Mouse (Mus musculus): ENCODE measurements around the gene Olfr201. TPM values are rescaled to one million over a fixed set of nuclear protein-coding genes. Genes with fewer than 3 reads are reported as not detected.

Olfr201 gene
- polyA plus RNA-seq (2015; fragmentation: Illumina TruSeq; extraction: RNeasy Lipid Tissue Mini Kit (QIAGEN cat#74804); ENCODE audit: low read depth, low replicate concordance), result not detected

DNA sequence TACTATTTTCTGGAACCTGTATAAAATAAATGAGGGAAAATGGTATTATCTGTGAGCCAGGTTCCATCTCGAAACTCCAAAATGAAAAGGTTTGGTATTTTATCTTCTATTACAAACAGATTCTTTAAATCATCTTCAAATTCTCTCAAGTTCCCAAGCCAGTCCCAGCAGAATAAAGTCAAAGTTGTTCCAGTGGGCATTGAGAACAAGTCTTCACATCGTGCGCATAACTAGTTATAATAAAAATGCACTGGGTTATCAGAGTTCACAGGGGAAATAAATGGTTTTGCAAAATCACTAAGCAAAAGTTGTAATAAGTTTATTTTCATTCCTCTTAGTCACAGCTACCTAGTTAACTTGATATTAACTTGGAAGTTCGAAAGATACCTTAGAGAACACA is at the start of gene Olfr201:
TSS of gene Olfr201 (minus strand) at position 101 of the 400 bp plus-strand sequence.

DNA sequence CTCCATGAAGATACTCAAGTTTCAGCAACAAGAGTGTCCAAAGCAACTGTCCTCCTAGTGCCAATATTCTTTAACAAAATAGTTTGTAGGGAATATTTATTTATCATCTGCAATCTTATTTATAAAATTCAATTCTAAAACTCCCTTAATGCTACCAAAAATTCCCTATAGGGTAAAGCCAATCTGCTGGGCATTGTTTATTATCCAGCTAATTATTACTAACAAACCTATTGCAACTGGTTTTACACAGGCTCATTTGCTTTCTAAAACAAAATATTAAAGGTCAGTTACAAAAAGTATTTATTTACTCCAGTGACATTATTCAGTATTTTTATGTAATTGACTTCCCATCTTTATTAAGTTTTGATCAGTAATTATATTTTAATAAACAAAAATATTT is 45.7 kb upstream of the Olfr201 start, which contains the start of gene Olfr204:
TSS of gene Olfr204 (minus strand) at position 101 of the 400 bp plus-strand sequence.

DNA sequence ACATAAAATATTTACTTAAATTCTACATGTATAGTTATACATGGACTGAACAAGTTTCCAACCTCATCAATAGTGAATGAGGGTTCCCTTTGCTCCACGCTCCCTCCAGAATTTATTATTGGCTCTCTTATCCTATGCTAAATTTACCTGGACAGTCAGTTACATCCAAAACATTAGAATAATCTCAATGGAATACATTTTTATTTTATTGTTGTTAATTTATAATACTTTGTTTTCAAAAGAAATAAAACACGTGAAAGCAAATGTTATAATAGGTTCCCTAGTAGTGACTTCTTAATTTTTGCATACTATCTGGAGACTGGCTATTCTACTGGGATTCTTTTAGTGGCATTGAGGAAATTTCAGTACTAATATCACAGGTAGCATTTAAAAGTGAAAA is 26.1 kb upstream of the Olfr201 start, which contains the start of gene Olfr203:
TSS of gene Olfr203 (plus strand) at position 301 of the 400 bp plus-strand sequence.

DNA sequence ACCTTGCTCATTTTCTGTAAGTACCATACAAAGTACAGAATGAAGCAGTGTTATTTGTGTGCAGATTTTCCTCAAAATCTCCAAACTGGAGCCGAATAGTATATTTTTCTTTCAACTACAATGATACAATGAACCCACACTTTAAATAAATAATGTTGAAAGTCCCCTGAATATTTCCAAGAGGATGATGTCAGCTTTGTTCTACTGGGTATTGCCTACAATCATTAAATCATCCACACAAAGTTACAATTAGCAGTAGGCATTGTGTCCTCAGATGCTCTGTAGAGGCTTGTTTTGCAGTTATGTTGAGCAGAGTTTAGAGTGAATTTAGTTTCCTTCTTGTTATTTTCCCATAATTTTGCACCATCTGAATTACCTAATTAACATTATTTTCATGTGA is 14.3 kb upstream of the Olfr201 start, which contains the start of gene Olfr202:
TSS of gene Olfr202 (minus strand) at position 101 of the 400 bp plus-strand sequence.

DNA sequence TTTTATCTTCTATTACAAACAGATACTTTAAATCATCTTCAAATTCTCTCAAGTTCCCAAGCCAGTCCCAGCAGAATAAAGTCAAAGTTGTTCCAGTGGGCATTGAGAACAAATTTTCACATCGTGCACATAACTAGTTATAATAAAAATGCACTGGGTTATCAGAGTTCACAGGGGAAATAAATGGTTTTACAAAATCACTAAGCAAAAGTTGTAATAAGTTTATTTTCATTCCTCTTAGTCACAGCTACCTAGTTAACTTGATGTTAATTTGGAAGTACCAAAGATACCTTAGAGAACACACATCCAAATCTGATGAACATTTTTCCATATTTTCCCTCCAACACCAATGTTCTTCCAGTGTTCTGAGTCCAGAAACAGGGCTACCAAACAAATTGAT is 52.8 kb downstream of the Olfr201 start, which contains the start of gene Olfr199:
TSS of gene Olfr199 (minus strand) at position 101 of the 400 bp plus-strand sequence.

Other genes starting within 250 kb of the Olfr201 start
- gene Olfr186, start 242.3 kb downstream of the Olfr201 start, polyA plus RNA-seq (2015; fragmentation: Illumina TruSeq; extraction: RNeasy Lipid Tissue Mini Kit (QIAGEN cat#74804); ENCODE audit: low read depth, low replicate concordance), result not detected
- not detected for gene Olfr187, start 232.9 kb downstream of the Olfr201 start, polyA plus RNA-seq (2015; fragmentation: Illumina TruSeq; extraction: RNeasy Lipid Tissue Mini Kit (QIAGEN cat#74804); ENCODE audit: low read depth, low replicate concordance)
- gene Olfr190, start 194.6 kb downstream of the Olfr201 start, polyA plus RNA-seq (2015; fragmentation: Illumina TruSeq; extraction: RNeasy Lipid Tissue Mini Kit (QIAGEN cat#74804); ENCODE audit: low read depth, low replicate concordance), result not detected
- gene Olfr191, start 182.8 kb downstream of the Olfr201 start, polyA plus RNA-seq (2015; fragmentation: Illumina TruSeq; extraction: RNeasy Lipid Tissue Mini Kit (QIAGEN cat#74804); ENCODE audit: low read depth, low replicate concordance), result not detected
- gene Olfr193, start 160.8 kb downstream of the Olfr201 start, polyA plus RNA-seq (2015; fragmentation: Illumina TruSeq; extraction: RNeasy Lipid Tissue Mini Kit (QIAGEN cat#74804); ENCODE audit: low read depth, low replicate concordance), result not detected
- not detected for gene Olfr194, start 151.6 kb downstream of the Olfr201 start, polyA plus RNA-seq (2015; fragmentation: Illumina TruSeq; extraction: RNeasy Lipid Tissue Mini Kit (QIAGEN cat#74804); ENCODE audit: low read depth, low replicate concordance)
- not detected for gene Olfr195, start 125.6 kb downstream of the Olfr201 start, polyA plus RNA-seq (2015; fragmentation: Illumina TruSeq; extraction: RNeasy Lipid Tissue Mini Kit (QIAGEN cat#74804); ENCODE audit: low read depth, low replicate concordance)
- gene Olfr196, start 102.2 kb downstream of the Olfr201 start, polyA plus RNA-seq (2015; fragmentation: Illumina TruSeq; extraction: RNeasy Lipid Tissue Mini Kit (QIAGEN cat#74804); ENCODE audit: low read depth, low replicate concordance), result not detected
- gene Olfr198, start 69.1 kb downstream of the Olfr201 start, polyA plus RNA-seq (2015; fragmentation: Illumina TruSeq; extraction: RNeasy Lipid Tissue Mini Kit (QIAGEN cat#74804); ENCODE audit: low read depth, low replicate concordance), result not detected
- gene Olfr199, start 52.9 kb downstream of the Olfr201 start, polyA plus RNA-seq (2015; fragmentation: Illumina TruSeq; extraction: RNeasy Lipid Tissue Mini Kit (QIAGEN cat#74804); ENCODE audit: low read depth, low replicate concordance), result not detected
- gene Olfr202, start 14.2 kb upstream of the Olfr201 start, polyA plus RNA-seq (2015; fragmentation: Illumina TruSeq; extraction: RNeasy Lipid Tissue Mini Kit (QIAGEN cat#74804); ENCODE audit: low read depth, low replicate concordance), result not detected
- not detected for gene Olfr203, start 26.2 kb upstream of the Olfr201 start, polyA plus RNA-seq (2015; fragmentation: Illumina TruSeq; extraction: RNeasy Lipid Tissue Mini Kit (QIAGEN cat#74804); ENCODE audit: low read depth, low replicate concordance)
- not detected for gene Olfr204, start 45.6 kb upstream of the Olfr201 start, polyA plus RNA-seq (2015; fragmentation: Illumina TruSeq; extraction: RNeasy Lipid Tissue Mini Kit (QIAGEN cat#74804); ENCODE audit: low read depth, low replicate concordance)
- not detected for gene Olfr205, start 58.5 kb upstream of the Olfr201 start, polyA plus RNA-seq (2015; fragmentation: Illumina TruSeq; extraction: RNeasy Lipid Tissue Mini Kit (QIAGEN cat#74804); ENCODE audit: low read depth, low replicate concordance)
- not detected for gene Olfr206, start 76.6 kb upstream of the Olfr201 start, polyA plus RNA-seq (2015; fragmentation: Illumina TruSeq; extraction: RNeasy Lipid Tissue Mini Kit (QIAGEN cat#74804); ENCODE audit: low read depth, low replicate concordance)
- gene Olfr209, start 91.4 kb upstream of the Olfr201 start, polyA plus RNA-seq (2015; fragmentation: Illumina TruSeq; extraction: RNeasy Lipid Tissue Mini Kit (QIAGEN cat#74804); ENCODE audit: low read depth, low replicate concordance), result not detected
- gene Gabrr3, start 134.7 kb upstream of the Olfr201 start, polyA plus RNA-seq (2015; fragmentation: Illumina TruSeq; extraction: RNeasy Lipid Tissue Mini Kit (QIAGEN cat#74804); ENCODE audit: low read depth, low replicate concordance), result not detected
- gene Riox2, start 199.1 kb upstream of the Olfr201 start, polyA plus RNA-seq (2015; fragmentation: Illumina TruSeq; extraction: RNeasy Lipid Tissue Mini Kit (QIAGEN cat#74804); ENCODE audit: low read depth, low replicate concordance), result 14.5 TPM